Mouse (Mus musculus): ENCODE results near the gene Ppm1m. TPM values are rescaled to one million over a fixed set of nuclear protein-coding genes. Genes with fewer than 3 reads are reported as not detected.

The Ppm1m gene
- polyA plus RNA-seq, 1 experiment = 0.45 TPM

DNA sequence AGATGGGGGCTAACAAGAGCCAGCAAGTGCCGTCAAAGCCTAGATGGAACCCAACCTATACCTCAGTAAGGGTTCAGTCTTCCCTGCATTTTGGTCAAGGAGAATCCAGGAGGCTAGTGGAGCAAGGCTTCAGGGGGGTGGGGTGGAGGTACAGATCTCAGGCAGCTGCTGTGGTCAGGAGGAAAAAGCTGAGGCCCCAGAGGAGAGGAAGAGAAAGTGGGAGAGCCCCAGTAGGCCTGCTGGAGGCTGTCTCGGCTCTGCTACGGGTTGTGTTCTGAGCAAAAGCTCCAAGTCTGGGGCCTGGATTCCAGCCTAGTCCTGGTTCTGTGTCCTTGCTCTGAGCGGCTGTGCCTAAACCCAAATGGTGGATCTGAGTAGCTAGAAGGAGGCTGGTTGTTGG lies 23.4 kb upstream of the Ppm1m start:
- no peak overlapping the region for H3K4me3 ChIP-seq (replicated peaks)
- peaks cover 22% of the 10 kb centered on the region for H3K27me3 ChIP-seq (ENCODE audit: control insufficient read depth)
- no peaks in the 10 kb centered on the region for H3K9me3 ChIP-seq (ENCODE audit: control insufficient read depth, low read length)
- TF ChIP-seq GATA1 (IDR thresholded peaks at IDR 0.05; ENCODE audit: low read length) (no peak), TAL1 (IDR thresholded peaks at IDR 0.05; ENCODE audit: low read length) (no peak)
- H3K4me1 ChIP-seq (ENCODE audit: control insufficient read depth) = 0 out of 2 replicates have a peak, but pooled peaks cover 2% of the 10 kb centered on the region
- H3K36me3 ChIP-seq (ENCODE audit: control insufficient read depth) = no peaks in the 10 kb centered on the region

DNA sequence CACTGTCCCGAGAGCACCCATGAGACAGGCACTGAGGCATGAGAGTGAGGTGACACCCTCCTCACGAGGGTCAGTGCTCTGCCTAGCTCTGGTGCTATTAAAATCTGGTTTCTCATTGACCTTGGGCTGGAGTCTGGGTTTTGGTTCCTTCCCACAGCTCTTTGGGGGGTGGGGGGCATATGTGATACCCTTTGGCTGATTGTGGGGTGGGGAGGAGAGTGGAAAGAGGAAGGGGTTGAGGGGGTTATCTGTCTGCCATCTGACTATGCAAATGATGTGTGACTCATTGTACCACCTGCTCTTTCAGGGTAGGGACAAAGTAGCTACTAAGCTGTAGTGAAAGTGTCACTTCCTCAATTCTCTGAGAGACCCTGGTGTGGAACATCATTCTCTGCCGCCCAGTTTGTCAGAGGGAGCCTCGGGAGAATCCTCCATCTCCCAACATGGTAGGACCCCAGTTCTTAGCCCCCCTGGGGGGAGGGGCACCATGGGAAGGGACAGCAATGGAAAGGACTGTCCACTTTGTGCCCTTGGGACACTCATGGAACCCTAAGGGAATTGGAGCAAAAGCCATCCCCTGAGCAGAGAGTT lies 22.8 kb upstream of the Ppm1m start, which contains the start of gene Tlr9:
TSS of gene Tlr9 (plus strand) at position 338 of the 591 bp plus-strand sequence.
- no peaks in the 10 kb centered on the region for H3K36me3 ChIP-seq (ENCODE audit: control insufficient read depth)
- TF ChIP-seq TAL1 (IDR thresholded peaks at IDR 0.05; ENCODE audit: low read length) (no peak), GATA1 (IDR thresholded peaks at IDR 0.05; ENCODE audit: low read length) (no peak)
- no peak within 1 kb of the TSS for H3K4me3 ChIP-seq (replicated peaks)
- H3K27me3 ChIP-seq (ENCODE audit: control insufficient read depth) = peaks cover 22% of the 10 kb centered on the region
- H3K9me3 ChIP-seq (ENCODE audit: control insufficient read depth, low read length) = no peaks in the 10 kb centered on the region
- H3K4me1 ChIP-seq (ENCODE audit: control insufficient read depth) = 0 out of 2 replicates have a peak, but pooled peaks cover 2% of the 10 kb centered on the region

- peaks cover 13% of the 10 kb centered on the region for H3K27me3 ChIP-seq (ENCODE audit: control insufficient read depth)
- no peaks in the 10 kb centered on the region for H3K36me3 ChIP-seq (ENCODE audit: control insufficient read depth)
- no peak overlapping the region for H3K4me3 ChIP-seq (replicated peaks)
- H3K9me3 ChIP-seq (ENCODE audit: control insufficient read depth, low read length) = no peaks in the 10 kb centered on the region
- TF ChIP-seq GATA1 (IDR thresholded peaks at IDR 0.05; ENCODE audit: low read length) (no peak), TAL1 (IDR thresholded peaks at IDR 0.05; ENCODE audit: low read length) (no peak)
- no peaks in the 10 kb centered on the region for H3K4me1 ChIP-seq (ENCODE audit: control insufficient read depth)
These were observed 21.5 kb upstream of the Ppm1m start for GRCm38 (mm10) chr9:106220894-106221523.

GRCm38 (mm10) chr9:106216971-106217370 lies 17.4 kb upstream of the Ppm1m start:
- Histone ChIP-seq H3K4me3 (replicated peaks) (no peak overlapping the region), H3K4me1 (ENCODE audit: control insufficient read depth) (peaks cover 4% of the 10 kb centered on the region), H3K27me3 (ENCODE audit: control insufficient read depth) (no peaks in the 10 kb centered on the region), H3K36me3 (ENCODE audit: control insufficient read depth) (peaks cover 9% of the 10 kb centered on the region), H3K9me3 (ENCODE audit: control insufficient read depth, low read length) (no peaks in the 10 kb centered on the region)
- TF ChIP-seq GATA1 (IDR thresholded peaks at IDR 0.05; ENCODE audit: low read length) (no peak), TAL1 (IDR thresholded peaks at IDR 0.05; ENCODE audit: low read length) (no peak)

- H3K27me3 ChIP-seq (ENCODE audit: control insufficient read depth) = no peaks in the 10 kb centered on the region
- H3K36me3 ChIP-seq (ENCODE audit: control insufficient read depth) = peaks cover 9% of the 10 kb centered on the region
- peaks cover 12% of the 10 kb centered on the region for H3K4me1 ChIP-seq (ENCODE audit: control insufficient read depth)
- H3K4me3 ChIP-seq (replicated peaks) = no peak overlapping the region
- TF ChIP-seq GATA1 (IDR thresholded peaks at IDR 0.05; ENCODE audit: low read length) (no peak), TAL1 (IDR thresholded peaks at IDR 0.05; ENCODE audit: low read length) (no peak)
- H3K9me3 ChIP-seq (ENCODE audit: control insufficient read depth, low read length) = no peaks in the 10 kb centered on the region
These were observed 16.0 kb upstream of the Ppm1m start for GRCm38 (mm10) chr9:106215341-106216125.

DNA sequence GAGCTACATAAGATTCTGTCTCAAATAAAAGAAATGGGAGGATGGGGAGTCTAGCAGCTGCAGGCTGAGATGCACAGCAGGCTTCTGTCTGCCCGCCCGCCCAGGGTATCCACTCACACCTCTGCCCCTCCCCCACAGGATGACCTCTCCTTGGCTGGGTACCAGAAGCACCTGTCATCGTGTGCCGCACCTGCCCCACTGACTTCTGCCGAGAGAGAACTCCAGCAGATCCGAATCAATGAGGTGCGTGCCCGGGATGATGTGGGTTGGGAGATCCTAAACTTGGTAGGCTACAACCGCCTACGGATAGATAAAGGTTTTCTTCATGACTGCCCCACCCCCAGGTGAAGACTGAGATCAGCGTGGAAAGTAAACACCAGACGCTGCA lies 13.0 kb upstream of the Ppm1m start:
- peaks cover 9% of the 10 kb centered on the region for H3K36me3 ChIP-seq (ENCODE audit: control insufficient read depth)
- no peaks in the 10 kb centered on the region for H3K27me3 ChIP-seq (ENCODE audit: control insufficient read depth)
- H3K4me1 ChIP-seq (ENCODE audit: control insufficient read depth) = peaks cover 16% of the 10 kb centered on the region
- TF ChIP-seq GATA1 (IDR thresholded peaks at IDR 0.05; ENCODE audit: low read length) (no peak), TAL1 (IDR thresholded peaks at IDR 0.05; ENCODE audit: low read length) (no peak)
- no peak overlapping the region for H3K4me3 ChIP-seq (replicated peaks)
- H3K9me3 ChIP-seq (ENCODE audit: control insufficient read depth, low read length) = no peaks in the 10 kb centered on the region

DNA sequence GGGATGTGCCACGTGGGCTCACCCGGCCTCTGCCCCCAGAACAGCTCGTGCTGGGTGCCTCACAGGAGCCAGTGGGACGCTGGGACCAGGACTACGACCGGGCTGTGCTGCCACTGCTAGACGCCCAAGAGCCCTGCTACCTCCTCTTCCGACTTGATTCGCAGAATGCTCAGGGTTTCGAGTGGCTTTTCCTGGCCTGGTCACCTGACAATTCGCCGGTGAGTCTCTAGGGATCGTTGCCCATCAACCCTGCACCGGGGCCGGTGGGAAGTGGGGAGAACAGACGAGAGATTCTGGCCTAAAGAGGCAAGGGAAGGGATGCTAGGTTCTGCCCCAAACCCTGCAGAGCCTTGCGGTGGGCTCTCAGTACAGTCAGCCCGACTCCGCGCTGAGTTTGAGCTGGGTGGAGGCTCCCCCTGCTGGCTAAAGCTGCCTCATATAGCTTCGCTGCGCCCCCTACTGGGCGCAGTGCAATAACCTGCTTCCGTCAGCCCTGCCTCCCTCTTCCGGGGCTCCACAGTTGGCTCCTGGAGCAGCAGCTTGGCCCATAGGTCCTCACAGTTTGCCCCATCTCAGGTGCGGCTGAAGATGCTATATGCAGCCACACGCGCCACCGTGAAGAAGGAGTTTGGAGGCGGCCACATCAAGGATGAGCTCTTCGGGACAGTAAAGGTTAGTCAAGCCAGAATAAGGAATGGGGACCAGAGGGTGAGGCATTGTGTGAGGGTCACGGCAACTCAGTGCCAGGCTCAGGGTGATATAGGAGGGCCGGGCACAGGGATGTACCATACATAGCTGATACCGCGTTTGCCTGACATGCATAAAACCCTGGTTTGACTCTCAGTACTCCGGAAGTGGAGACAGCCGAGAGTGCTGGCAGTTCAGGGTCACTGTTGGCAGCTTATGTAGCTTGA lies 12.4 kb upstream of the Ppm1m start:
- Histone ChIP-seq H3K4me3 (replicated peaks) (peak overlapping the region; percentile 48), H3K27me3 (ENCODE audit: control insufficient read depth) (no peaks in the 10 kb centered on the region), H3K36me3 (ENCODE audit: control insufficient read depth) (peaks cover 9% of the 10 kb centered on the region), H3K9me3 (ENCODE audit: control insufficient read depth, low read length) (no peaks in the 10 kb centered on the region), H3K4me1 (ENCODE audit: control insufficient read depth) (peaks cover 16% of the 10 kb centered on the region)
- TF ChIP-seq GATA1 (IDR thresholded peaks at IDR 0.05; ENCODE audit: low read length) = no peak

DNA sequence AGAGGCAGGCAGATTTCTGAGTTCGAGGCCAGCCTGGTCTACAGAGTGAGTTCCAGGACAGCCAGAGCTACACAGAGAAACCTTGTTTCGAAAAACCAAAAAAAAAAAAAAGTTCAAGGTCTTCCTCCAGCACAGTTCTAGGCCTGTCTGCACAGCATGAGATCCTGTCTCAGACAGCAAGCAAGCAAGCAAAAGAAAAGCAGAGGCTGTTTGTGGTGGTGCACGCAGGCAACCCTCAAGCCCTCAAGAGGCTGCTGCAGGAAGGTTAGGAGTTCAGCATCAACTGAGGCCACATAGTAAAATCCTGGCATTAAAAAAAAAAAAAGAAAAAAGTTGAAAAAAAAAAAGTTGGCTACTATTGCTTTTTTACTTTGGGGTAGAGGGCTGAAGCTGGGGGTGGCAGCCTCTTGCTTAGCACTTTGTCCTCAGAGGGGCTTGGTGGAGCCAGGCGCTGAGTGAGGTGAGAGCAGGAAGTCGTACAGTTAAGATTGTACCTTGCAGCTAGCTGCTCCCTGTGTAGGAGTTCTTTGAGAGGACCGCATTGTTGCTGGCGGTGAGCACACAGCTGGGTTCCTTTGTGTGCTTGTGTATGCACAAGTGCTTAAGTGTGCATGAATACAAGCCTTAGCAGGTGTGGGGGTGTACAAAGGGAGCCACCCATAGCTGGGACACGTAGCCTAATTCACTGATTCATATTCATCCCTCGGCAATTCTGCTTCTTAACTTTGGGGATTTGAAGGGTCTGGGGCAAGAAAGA lies 11.5 kb upstream of the Ppm1m start:
- TF ChIP-seq GATA1 (IDR thresholded peaks at IDR 0.05; ENCODE audit: low read length) = no peak
- TF ChIP-seq TAL1 (IDR thresholded peaks at IDR 0.05; ENCODE audit: low read length) = no peak
- peaks cover 16% of the 10 kb centered on the region for H3K4me1 ChIP-seq (ENCODE audit: control insufficient read depth)
- H3K36me3 ChIP-seq (ENCODE audit: control insufficient read depth) = peaks cover 9% of the 10 kb centered on the region
- H3K9me3 ChIP-seq (ENCODE audit: control insufficient read depth, low read length) = no peaks in the 10 kb centered on the region
- no peaks in the 10 kb centered on the region for H3K27me3 ChIP-seq (ENCODE audit: control insufficient read depth)
- H3K4me3 ChIP-seq (replicated peaks) = no peak overlapping the region
